Mouse (Mus musculus) common myeloid progenitor, adult 5-6 weeks (primary cell): ENCODE measurements at regions not wholly inside any gene's neighbourhood (a gene's known extent, or its start where the extent isn't known, plus 50 kb on each side); places are given as distances from the start of the nearest gene placed in this dataset.

Source experiments
- ATAC-seq: replicated peaks from 2 replicates; pipeline ENCODE4 v1.8.0; 2016; ENCODE audit warnings: low read depth, mild to moderate bottlenecking, moderate TSS enrichment, inconsistent platforms; ENCODE audit not compliant: poor library complexity, severe bottlenecking

GRCm38 (mm10) chr14:96956115-96956514 is 437.2 kb upstream of the Klhl1 start:
- 0 out of 2 replicates have a peak, but pooled peaks have one; percentile 8 for ATAC-seq

- peak; percentile 93 for ATAC-seq
Measured at GRCm38 (mm10) chr14:96954462-96954861, 435.6 kb upstream of the Klhl1 start.

DNA sequence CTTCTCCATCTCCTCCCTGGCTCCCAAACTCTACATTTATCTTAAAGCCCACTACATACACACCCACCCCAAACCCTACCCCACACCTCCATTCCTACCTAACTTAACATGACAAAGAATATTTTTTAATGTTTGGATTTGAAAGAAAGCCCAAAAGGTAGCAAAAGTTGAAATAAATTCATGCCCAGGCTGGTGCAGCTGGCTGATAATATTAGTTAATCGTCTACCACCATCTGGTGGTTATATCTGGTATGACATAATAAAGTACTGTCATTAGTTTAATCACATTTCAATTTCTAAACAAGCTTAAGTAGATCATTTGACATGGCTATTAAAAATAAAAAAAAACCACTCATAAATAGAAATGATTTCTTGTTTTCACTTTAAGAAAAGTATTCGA is 389.8 kb upstream of the Klhl1 start:
- peak; percentile 93; the same call in 1 of the 2 replicates for ATAC-seq

GRCm38 (mm10) chr14:96879701-96880100 is 360.8 kb upstream of the Klhl1 start:
- no peak for ATAC-seq

DNA sequence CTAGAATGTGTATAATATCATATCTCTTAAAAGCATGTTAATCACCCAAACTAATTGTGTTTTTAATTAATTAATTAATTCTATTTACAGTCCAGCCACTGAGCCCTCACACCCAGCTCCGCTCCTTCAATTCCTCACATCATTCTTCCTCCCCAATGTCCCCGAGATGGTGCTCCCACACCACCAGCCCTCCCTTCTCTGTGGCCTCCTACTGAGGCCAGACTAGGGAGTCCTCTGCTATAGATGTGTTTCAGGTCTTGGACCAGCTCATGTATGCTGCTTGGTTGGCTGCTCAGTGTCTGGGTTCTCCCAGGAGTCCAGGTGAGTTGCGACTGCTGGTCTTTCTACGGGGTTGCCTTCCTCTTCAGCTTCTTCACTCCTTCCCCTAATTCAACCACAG is 353.1 kb upstream of the Klhl1 start:
- no peak for ATAC-seq

GRCm38 (mm10) chr14:96838910-96839309 is 320.0 kb upstream of the Klhl1 start:
- no peak for ATAC-seq

DNA sequence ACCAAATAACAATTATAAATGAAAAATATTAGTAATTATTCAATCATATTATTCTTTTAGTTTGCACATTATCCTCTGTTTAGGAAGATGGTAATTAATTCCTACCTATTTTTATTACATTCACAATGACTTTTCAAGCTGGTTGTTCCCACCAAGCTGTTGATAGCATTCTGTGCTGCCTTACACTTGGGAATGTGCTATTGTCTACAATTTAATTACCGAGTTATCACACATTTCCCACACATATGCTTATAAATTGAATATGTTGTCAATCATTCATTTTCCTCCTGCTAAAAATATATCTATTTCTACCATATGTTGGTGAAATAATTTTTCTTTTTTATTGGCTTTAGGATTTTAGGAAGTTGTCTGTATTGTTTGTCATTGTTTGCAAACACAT is 306.2 kb upstream of the Klhl1 start:
- ATAC-seq: no peak

- ATAC-seq: no peak
Measured at GRCm38 (mm10) chr14:96815665-96816064, 296.8 kb upstream of the Klhl1 start.

- ATAC-seq: no peak
Measured at GRCm38 (mm10) chr14:96805284-96805683, 286.4 kb upstream of the Klhl1 start.

GRCm38 (mm10) chr14:96794806-96795205 is 275.9 kb upstream of the Klhl1 start:
- ATAC-seq: no peak

- no peak for ATAC-seq
Measured at GRCm38 (mm10) chr14:96787917-96788316, 269.0 kb upstream of the Klhl1 start.

DNA sequence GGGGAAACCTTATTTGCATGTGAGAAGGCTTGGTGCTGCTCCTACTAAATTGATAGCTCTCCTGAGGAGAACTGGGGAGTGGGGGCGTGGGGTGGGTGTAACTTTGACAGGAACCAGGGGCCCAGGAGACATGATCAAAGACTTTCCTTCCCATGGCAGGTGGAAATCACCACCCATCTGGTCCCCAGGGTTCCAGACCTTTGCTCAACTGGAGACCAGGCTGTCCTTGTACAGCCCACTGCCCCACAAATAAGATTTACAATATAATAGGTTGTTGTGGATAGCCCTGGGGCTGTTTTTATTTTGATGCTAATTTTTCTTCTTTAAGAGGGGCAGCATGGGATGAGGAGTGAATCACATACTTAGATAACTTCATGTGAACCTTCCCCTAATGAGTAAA is 268.4 kb upstream of the Klhl1 start:
- no peak for ATAC-seq

DNA sequence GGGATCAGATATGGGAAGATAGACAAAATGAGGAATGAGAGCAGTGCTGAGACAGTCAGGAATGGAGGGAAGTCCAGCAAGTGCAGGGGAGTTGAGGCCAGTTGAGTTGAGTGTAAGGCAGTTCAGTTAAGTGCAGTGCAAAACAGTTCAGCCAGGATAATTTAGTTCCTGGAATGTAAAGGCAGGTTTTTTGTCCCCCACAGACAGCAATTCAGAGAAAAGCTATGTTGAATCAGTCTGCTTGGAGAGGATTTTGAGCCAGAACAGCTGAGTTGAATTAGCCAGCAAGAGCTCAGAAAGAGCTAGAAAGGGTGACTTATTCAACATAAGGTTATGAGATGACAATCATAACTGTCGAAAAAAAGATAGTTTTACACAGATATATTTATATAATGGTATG is 256.9 kb upstream of the Klhl1 start:
- no peak for ATAC-seq

- ATAC-seq: no peak
Measured at GRCm38 (mm10) chr14:96760591-96760990, 241.7 kb upstream of the Klhl1 start.

GRCm38 (mm10) chr14:96733211-96733610 is 214.3 kb upstream of the Klhl1 start:
- no peak for ATAC-seq

GRCm38 (mm10) chr14:96697086-96697485 is 178.2 kb upstream of the Klhl1 start:
- ATAC-seq: no peak

GRCm38 (mm10) chr14:96690923-96691322 is 172.0 kb upstream of the Klhl1 start:
- no peak for ATAC-seq

GRCm38 (mm10) chr14:96683943-96684342 is 165.0 kb upstream of the Klhl1 start:
- ATAC-seq: no peak

DNA sequence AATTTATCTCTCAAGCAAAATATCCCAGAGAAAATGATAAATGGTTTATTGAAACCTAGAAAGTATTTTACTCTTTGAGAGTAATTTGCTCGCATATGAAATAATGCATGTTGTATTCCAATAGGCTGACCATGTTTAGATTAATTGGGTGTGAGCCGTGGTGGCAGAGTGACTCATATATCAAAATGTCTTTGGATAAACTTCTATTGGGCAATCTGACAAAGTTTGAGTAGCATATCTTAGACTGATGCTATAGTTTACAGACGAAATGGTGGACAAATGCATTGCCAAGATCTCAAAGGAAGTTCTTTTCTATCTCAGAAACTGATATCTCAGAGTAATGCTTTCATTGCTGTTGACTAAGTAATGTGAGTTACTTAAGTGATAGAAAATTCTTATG is 162.8 kb upstream of the Klhl1 start:
- no peak for ATAC-seq

DNA sequence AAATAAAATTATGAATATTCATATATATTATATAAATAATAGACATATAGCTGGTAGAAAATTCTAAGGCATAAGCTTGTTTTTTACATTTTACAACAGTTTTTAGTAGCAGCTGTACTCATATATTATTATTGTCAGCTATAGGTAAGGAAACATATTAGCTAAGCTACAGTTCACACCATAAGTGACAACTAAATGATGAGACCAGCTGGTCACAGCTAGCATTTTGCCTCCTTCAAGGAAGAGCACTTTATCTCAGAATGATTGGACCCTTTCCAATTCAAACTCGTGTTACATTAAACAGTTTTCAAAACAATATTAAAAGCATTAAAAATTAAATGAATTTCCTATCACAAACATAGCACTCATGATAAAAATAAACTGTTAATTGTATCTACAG is 157.3 kb upstream of the Klhl1 start:
- no peak for ATAC-seq

- no peak for ATAC-seq
Measured at GRCm38 (mm10) chr14:96668635-96669034, 149.7 kb upstream of the Klhl1 start.

DNA sequence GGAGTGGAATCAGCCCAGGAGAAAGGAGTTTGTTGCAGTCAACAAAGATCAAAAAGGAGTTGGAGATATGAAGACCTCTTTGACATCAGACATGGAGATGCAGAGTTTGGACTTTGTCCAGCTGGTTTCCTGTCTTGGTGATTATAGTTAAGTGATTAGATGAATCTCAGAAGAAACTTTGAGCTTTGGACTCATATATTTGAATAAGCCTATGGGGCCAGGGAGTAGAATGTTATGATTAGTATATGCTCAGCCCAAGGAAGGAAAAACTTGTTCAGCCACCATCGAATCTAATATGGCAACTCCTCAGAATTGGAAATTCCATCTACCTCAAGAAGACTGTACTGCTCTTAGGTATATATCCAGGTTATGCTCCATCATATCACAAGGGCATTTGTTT is 137.6 kb upstream of the Klhl1 start:
- no peak for ATAC-seq

DNA sequence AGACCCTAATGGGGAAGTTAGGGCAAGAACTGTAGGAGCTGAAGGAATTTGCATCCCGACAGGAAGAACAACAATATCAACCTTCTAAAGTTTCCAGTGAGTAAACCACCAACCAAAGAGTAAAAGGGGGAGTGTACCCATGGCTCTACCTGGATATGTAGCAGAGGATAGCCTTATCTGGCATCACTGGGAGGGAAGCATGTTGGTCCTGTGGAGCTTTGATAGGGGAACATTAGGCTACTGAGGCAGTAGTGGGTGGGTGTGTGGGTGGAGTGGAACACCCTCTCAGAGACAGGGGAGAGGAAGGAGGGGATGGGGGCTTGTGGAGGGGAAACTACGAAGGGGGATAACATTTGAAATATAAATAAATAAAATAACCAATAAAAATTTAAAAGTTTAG is 111.4 kb upstream of the Klhl1 start:
- no peak for ATAC-seq
